Mouse (Mus musculus): ENCODE data around the gene Eda. TPM values are rescaled to one million over a fixed set of nuclear protein-coding genes. Genes with fewer than 3 reads are reported as not detected.
"Not testable (repeated sequence)": the region's sequence is repeated elsewhere in the genome, so short reads cannot be mapped to it uniquely, and the experiment has no call there.

Gene Eda
- total RNA-seq, 2 experiments from 2014 or later = 7.8 to 8.5 TPM

DNA sequence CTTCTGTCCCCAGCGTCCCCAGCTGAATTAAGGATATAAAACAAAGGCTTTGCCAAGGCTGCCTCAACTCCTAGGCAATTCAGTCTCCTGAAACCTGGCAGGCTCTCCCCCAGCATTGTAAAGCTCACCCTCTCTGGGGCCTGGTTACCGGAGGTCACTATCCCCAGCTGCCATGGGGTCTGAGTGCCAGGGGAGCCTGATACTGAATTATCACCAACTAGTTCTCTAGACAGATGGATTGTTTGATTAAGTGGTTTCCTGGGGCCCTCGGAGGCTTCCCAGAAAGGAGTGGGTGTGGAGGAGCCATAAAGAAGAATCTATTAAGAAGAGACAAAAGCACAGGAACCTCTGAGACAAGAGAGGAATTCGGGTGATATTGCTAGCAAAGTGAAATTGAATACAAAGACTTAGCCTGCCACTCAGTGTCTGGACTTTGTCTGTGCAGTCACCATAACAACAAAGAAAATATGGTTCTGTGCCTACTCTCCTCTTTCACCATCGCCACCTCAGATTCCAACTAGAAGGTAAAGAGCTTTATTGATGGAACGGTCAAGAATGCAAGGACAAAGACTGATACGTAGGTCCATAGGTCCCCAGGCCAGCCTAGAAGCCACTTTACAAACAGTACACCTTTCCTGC lies 418.9 kb downstream of the Eda start:
- no peak for DNase-seq (ENCODE audit: extremely low spot score in 1 of 2, low spot score in 2 of 2)
- intact Hi-C loops (cut with DNase I) = loop anchor here (5.0 to 10.0 kb wide), 2 partner anchors 582 to 1260 kb away; partner anchors contain the start of gene Efnb1

- no peak for DNase-seq (ENCODE audit: extremely low spot score in 1 of 2, low spot score in 2 of 2)
- intact Hi-C loops (cut with DNase I) = loop anchor here (10.0 kb wide), 1 partner anchor 1260 kb away; the partner anchor contains the start of gene Efnb1
Measured at GRCm38 (mm10) chrX:100395026-100395425, 419.6 kb downstream of the Eda start.

GRCm38 (mm10) chrX:100400900-100401299 lies 425.5 kb downstream of the Eda start:
- intact Hi-C loops (cut with DNase I) = no loop called here
- DNase-seq (ENCODE audit: extremely low spot score in 1 of 2, low spot score in 2 of 2) = no peak

GRCm38 (mm10) chrX:100401657-100402056 lies 426.3 kb downstream of the Eda start:
- DNase-seq (ENCODE audit: extremely low spot score in 1 of 2, low spot score in 2 of 2) = no peak
- intact Hi-C loops (cut with DNase I) = no loop called here

DNA sequence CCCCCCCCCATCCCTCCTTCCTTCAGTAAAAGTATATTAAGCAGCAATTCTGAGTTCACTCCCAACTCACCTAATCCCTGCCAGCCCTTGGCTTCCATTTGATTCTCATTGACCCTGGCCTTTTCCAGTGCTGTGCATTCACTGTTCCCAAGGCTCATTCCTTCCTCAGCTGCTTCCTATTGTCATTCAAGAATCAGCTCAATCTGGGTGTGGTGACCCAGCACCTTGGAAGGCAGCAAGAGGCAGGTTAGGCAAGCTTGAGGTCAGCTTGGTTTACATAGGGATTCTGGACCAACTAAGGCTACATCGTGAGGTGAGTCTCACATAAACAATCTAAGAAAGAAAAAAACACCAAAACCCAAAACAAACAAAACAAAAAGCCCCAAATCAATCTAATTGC lies 433.8 kb downstream of the Eda start:
- intact Hi-C loops (cut with DNase I) = no loop called here
- DNase-seq (ENCODE audit: extremely low spot score in 1 of 2, low spot score in 2 of 2) = no peak

DNA sequence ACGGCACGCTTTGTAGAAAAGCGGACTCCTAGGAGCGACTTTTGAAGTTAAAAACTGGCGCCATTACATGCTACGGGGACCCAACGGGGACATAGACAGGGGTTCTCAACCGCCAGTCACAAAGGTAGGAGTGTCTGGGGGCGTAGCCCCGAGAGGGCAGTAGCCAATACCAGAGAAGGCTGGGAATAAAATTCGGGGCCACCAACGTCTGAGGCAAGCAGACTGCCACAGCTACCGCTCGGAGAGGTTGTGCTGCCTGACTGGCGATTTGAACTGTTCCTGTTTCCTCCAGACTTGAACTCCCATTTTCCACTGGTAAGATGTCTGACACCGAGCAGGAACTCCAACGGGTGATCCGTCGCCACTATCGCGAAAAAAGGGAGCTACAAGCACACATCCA lies 453.3 kb downstream of the Eda start, which contains the start of gene Otud6a:
Otud6a (plus strand) TSS at position 321 of the 400 bp plus-strand sequence.
- DNase-seq (ENCODE audit: extremely low spot score in 1 of 2, low spot score in 2 of 2) = no peak
- intact Hi-C loops (cut with DNase I) = no loop called here

DNA sequence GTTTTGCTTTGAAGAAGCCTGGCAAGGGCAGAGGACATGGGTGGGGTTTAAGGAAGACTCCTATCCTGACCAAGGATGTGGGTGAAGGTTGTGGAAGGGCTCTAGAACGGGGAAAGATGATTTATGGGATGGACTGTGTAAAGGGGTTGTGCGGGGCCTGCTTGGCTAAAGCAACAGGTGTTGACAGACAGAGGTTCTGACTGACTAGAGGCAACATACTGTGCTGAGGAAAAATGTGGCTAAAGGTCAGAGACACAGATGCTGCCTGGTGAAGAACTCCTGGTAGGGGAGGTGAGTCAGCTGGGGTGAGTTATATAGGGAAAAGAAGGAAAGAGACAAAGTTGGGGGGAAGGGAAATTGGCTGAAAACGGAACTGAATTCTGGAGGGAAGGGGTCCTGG lies 456.9 kb downstream of the Eda start:
- no peak for DNase-seq (ENCODE audit: extremely low spot score in 1 of 2, low spot score in 2 of 2)
- intact Hi-C loops (cut with DNase I) = no loop called here

DNA sequence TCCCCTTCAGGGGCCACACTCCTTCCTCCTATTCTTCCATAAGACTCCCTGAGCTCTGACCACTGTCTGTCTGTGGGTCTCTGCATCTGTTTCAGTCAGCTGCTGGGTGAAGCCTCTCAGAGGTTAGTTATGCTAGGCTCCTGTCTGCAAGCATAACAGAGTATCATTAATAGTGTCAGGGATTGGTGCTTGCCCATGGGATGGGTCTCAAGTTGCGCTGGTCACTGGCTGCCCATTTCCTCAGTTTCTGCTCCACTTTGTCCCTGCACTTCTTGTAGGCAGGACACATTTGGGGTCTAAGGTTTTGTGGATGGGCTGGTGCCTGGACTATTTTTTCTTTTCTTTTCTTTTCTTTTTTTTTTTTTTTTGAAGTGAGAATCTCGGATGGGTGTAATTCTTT lies 467.2 kb downstream of the Eda start, which contains the start of gene Awat2:
Awat2 (minus strand) TSS at position 101 of the 400 bp plus-strand sequence.
- intact Hi-C loops (cut with DNase I); DNase-seq (ENCODE audit: extremely low spot score in 1 of 2, low spot score in 2 of 2): not testable (repeated sequence)

DNA sequence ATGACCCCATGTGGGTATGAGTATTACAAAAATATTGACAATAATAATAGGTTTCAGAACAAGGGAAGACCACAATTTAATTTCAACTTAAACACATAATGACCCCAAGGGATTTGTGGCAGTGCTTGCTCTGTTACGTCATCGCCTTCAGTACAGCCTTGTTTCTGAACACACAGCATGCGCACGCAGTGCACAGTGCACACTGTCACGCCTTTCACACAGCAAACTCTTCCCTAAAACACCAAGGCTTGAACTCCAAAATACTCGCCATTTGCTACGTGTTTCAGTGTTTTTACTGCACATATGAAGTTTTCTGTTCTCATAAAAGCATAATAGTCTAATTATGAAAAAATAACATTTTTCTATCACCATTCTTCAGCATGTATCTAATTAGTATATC lies 468.1 kb downstream of the Eda start:
- DNase-seq (ENCODE audit: extremely low spot score in 1 of 2, low spot score in 2 of 2) = no peak
- intact Hi-C loops (cut with DNase I) = no loop called here

Small RNA genes within 50 kb of the gene (microRNA-seq; reads per million reads assigned to microRNA genes)
- gene Mir676 = 4,740 reads per million, percentile 91 among the genes with 10 or more reads in this experiment

Other genes starting within 250 kb of the Eda start
- 10 to 100 TPM; 17.0 to 18.2 TPM for gene Tmem28, start 154.6 kb upstream of the Eda start, total RNA-seq (2021)